Mouse (Mus musculus) spleen, adult 12 weeks (tissue): ENCODE data around the gene Med13l.
A peak's percentile ranks its signal among the peaks of the same experiment; 100 is the strongest.

Experiments
- DNase-seq: peaks from one replicate; pipeline ENCODE4 v3.0.0; 2022; ENCODE audit warnings: low spot score

Gene Med13l

DNA sequence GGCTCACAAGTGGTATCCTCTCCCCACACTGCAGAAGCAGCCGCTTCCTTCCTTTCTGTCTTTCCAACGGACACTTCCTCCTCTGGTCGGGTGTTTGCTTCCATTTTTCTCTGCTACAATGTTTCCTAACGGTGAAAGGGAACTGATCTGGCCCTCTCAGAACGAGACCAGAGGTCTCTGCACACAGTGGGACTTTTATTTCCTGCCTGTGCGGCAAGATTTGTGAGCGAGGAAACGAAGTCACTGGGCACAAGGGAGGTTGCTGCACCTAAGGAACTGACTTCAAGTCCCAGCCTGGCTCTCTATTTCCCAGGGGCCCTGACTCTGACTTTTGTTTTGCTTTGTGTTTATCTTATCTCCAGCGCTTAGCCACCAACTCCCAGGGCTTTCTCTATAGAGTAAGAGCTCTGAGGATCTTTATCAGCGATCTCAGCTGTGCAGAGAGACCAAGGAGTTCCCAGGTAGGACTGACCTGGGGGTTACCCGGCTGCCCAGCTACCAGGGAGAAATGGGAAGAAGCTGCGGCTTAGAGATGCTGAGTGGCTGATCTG, 4.0 kb upstream of the Med13l start:
- DNase-seq, result no peak

DNA sequence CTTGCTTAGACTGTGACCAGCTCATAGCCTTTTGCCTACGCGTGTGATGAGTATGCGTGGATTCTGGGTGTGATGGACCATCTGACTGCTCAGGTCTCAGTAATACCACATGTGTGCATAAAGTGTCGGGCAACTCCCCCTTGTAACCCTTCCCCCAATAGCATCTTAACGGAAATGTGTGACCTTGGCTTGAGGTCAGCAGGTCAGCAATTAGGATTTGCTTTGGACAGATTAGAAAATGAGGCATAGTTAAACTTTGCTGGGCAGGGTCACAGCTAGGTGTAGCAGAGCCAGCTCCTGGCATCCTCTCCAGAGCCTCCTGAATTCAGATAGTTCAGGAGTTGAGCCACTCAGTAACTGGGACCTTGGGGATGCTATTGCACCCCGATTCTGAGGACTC, 1.6 kb upstream of the Med13l start:
- no peak for DNase-seq

DNA sequence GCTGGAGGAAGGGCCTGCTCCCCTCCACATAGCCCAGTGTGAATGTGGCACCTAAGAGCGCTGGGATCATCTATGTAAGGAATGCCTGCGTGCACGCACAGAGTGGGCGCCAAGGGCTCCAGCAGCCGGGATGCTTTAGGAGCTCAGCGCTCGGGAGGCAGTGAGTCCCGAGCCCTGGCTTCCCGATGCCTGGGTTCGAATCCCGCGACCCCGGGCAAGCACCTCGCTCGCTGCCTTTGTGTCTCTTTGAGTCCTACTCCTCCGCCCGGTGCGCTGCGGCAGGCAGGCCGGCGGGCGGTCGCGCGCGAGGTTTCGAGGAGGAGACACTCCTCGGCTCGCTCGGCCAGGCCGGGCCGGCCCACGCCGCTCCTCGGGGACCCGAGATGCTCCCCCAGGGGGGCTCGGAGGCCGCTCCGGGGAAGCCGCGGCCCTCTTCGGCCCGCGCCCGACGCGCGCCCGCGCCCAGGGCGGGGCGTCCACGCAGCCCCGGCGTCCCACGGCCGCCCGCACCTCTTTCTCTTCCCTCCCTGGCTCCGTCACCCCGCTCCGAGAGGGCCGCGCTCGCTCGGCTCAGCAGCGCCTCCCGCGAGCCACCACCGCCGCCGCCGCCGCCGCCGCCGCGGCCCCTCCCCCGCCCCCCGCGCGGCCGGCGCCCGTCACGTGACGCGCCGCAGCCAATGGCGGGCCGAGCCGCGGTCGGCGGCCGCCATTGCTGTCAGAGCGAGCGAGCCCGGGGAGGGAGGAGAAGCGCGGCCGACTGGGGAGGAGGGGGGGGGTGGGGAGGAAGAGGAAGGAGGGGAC, 695 bp upstream of the Med13l start:
- DNase-seq, result peak; percentile 81

DNA sequence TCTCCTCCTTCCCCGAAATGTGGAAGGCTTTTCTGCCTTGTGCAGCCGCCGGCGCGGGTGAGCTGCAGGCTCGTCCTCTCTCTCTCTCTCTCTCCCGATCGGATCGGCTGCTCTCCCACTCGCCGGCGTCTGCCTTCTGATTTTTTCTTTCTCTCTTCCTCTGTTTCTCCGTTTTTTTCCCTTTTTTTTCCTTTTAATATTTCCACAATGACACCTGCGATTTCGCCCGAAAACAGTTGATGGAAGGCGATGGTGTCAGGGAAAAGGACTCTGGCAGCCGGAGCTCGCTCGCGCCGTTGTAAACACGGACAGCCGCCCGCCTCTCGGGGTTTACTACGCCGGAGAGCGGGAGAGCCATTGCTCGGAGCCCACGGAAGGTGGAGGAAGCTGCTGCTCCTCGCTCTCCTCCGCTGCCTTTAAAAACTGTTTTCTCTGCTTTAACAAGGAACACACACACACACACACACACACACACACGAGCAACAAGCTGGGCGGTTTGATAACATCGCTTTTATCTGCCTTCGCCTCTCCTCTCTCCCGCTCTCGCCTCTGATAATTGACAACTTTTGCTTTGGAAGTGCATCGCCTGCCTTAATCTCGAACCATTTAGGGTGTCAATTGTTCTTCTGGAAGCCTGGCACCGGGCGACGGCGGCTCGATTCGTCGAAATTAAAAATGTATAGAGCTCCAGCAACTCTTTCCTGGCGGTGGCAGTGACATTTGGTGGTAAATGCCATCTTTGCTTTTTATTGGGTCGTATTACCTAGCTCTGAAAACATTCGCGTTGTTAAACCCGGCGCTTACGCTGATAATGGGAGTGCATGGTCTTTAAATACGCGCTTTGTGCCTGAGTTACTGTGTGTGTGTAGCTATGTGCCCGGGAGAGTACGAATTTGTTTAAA, 858 bp downstream of the Med13l start:
- DNase-seq, result peak; percentile 49

DNA sequence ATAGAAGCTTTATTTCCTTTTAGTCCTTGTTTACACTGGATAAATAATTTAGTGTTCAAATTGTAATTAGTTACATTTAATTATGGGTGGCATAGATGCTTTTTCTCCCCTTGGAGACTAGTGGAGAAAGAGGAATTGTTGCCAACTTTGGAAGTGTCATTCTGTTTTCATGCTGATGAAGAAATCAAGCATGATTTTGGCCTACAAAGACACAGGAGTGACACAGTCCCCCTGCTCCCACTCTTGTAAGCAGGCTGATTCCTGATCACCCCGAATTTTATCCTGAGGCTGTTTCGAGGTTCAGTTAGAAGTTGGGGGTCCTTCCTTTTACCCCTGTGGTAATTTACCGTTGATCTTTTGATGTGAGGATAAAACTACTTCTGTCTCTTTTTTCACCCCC, 1.7 kb downstream of the Med13l start:
- DNase-seq, result no peak

DNA sequence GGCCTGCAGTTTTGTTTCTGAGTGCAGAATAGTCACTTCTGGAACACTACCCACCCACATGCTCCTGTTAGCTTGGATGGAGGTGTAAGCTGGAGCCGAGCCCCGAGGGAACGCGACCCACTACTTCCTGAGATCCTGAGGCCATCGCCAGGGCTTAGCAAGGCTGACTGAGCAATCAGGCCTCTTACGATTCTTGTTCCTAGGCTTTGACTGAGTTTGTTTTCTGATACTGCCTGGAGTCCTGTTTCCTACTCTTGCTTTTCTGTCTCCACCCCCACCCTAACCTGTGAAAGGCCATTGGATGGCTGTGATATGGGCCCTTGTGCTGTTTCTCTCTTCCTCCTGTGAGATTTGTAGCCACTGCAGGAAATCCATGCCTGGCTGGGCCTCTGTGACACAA, 3.1 kb downstream of the Med13l start:
- no peak for DNase-seq

DNA sequence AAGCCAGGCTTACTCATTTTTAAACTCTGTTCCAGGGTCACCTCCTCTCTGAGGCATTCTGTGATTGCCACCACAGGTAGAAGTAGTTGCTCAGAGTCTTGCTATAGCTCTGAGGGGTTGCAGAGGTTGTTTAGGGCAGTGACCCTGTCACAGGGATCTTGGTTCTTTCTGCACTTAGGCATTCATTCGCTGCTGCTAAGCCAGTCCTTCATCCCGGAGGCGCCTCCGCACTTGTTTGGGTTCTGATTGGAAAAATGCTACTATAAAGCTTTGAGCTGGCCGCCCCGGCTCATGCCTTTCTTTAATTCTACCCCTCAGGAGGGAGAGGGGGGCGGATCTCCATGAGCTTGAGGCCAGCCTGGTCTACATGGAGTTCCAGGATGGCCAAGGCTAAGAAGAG, 6.9 kb downstream of the Med13l start:
- DNase-seq, result no peak

DNA sequence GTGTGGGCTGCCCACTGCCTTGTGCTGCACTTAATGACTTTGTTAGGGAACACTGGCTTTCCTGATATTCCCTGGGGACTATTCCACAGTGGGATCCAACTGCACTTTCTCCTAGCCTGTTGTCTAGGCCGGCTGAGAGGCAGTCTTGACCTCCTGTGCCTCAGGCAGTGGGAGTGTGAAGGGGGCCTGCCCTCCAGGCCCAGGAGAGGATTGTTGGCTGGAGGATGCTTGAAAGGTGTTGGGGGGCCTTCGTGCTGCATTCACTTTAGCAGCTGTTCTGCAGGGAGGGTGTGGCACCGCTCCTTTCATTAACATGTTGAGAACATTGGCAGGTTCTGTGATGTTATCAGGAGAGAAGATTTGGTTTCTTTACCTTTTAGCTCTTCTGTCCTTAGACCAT, 8.5 kb downstream of the Med13l start:
- DNase-seq, result no peak

DNA sequence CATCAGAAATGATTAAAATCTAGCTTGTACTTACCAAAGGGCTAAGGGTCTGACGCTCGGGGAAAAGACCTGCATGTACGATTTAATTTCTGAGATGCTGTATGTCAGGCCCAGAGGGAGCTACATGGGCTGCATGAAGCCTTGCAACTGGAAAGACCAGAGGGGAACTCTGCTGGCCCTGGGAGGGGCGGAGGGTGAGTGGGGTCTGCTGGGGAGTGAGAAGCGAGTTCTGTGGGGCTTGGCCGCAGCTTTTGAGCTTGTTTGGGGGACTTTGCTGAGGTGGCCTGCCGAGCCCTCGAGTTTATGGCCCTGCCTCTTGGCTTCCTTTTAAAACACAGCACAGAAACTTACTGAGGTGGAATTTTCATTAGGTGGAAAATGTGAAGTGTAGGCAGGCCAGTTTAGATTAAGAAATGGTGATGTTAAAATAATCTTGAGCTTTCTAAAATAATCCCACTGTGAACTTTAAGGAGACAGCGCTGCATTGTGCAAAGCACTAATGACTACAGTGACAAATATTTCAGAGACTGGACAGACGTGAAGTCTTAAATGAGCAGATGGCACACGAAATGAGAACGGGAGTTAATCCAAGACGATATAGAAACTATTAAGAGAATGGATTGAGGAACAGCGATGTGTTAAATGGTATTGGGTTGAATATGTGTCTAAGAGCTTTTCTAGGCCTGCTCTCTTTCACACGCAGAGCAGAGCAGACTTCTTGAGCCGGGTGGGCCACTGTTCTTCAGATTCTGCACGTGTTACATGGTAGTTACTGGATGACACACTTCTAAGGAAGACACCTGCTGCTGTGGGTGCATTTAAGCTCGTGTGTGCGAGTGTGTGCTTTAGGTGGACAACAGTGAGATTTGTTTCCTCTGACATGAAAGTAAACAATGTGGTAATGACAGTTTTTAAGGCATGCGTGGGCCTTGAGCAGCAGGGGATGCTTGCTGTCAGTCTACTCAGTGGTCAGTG, 9.4 kb downstream of the Med13l start:
- DNase-seq, result no peak

DNA sequence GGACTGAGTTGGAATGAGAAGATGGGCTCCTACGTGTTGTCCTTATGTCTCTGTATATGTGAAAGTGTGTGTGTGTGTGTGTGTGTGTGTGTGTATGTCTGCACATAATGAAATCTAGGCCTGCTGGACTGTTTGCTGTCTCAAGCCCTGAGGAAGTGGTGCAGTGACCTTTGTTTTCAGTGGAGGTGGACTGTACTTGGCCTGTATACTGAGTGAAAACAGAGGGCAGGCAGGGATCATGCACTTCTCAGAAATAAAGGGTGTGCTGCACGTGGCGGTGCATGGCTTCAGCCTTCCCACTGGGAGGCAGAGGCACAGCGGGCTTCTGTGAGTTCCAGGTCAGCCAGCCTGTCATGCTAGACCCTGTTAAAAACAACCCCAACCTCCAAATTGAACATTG, 11.0 kb downstream of the Med13l start:
- no peak for DNase-seq

DNA sequence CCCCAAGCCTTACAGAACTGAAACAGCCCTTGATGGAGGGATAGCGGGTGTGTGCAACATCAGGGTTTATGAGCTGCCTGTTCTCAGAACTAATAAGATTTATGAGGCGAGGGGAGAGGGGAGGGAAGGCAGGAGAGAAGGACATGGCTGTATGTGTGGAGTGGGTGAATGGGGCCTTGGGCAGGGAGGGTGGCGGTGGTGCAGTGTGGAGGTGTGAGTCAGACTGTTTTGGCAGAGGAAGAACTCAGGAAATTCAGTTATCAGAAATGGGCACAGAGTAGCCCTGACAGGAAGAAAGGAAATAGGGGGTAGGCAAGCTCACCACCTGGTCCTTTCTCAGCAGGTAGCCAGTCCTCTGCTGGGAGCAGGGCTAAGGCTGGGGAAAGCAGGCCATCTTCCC, 13.8 kb downstream of the Med13l start:
- DNase-seq, result no peak

DNA sequence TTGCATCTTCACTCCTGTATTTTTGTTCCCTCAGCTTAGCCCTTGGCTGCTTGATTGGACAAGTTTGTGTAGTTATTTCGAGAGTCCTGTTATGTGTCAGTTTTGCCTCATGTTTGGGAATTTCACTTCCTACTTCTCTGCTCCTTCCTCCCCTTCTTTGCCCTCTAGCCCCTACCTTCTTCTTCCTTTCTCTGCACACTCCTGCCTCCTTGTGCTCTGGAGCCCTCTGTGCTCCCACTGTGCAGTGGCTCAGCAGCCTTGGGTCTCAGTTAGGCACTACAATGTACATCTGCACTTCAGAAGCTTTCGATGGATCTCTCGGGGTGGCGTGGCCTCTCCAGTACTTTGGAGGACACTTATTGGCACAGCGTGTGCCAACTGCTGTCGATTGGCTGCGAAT, 14.5 kb downstream of the Med13l start:
- no peak for DNase-seq

DNA sequence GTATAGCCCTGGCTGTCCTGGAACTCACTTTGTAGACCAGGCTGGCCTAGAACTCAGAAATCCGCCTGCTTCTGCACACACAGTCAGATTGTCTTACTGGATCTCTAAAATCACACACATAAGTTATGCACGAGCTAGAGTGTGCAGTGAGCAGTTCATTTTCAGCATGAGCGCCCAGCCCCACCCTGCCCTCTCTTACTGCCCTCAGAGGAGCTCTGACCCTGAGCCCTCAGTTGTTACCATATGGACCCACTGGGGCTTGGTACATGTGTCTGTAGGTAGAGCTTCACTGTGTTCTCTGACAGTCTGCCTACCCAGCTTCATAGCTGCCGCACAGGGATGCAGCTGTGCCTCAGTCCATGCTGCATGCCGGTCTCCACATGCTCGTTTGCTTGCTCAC, 15.4 kb downstream of the Med13l start:
- DNase-seq, result no peak

DNA sequence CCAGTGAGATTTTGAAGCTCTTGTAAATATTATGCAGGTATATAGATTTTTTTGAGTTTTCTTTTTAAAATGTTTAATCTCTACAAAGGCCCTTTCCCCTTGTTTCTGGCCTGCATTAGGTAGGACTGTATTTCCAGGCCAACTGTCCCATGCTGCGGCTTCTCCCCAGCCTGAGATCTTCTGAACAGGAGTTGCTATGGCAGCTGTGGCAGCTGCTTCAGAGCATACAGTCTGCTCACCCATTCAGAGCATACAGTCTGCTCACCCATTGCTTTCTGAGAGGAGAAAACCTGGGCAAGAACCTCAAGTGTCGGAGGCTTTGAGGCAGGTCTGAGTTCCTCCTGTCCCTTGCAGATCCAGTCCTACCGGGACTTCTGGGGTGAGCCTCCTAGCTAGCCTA, 16.3 kb downstream of the Med13l start:
- DNase-seq, result no peak

DNA sequence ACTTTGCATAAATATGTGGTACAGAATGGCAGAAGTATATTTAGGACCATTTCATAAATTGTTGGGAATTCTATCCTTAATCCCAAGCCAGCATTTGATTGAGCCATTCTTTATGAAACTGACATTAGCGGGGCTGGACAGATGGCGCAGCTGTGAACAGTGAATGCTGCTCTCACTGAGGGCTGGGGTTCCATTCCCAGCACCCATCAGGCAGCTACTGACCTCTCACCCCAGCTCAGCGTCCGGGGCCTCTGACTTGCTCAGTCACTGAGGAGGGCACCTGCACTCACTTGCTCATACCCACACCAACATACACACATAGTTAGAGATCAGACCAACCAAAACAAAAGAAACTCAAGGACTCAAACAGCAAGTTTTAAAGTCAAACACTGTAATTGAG, 24.9 kb downstream of the Med13l start:
- DNase-seq, result no peak

DNA sequence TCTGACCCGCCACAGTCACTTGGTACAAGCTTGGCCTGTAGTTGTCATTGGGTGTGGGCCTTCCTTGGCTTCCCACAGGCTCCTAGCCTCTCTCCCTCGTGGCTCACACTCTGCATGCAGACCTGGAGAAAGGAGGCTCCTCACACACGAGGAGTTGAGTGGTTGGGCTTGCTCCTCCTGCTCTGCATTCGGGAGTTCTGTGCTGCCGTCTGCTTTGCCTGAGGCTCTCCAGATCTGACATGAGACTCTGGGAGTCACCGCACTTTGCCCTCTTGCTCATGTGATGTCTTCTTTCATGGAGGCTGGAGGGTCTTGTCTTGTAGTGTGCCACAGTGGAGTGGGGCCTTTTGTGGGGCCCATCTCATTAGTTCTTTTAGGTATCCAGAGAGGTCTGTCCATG, 26.1 kb downstream of the Med13l start:
- no peak for DNase-seq

DNA sequence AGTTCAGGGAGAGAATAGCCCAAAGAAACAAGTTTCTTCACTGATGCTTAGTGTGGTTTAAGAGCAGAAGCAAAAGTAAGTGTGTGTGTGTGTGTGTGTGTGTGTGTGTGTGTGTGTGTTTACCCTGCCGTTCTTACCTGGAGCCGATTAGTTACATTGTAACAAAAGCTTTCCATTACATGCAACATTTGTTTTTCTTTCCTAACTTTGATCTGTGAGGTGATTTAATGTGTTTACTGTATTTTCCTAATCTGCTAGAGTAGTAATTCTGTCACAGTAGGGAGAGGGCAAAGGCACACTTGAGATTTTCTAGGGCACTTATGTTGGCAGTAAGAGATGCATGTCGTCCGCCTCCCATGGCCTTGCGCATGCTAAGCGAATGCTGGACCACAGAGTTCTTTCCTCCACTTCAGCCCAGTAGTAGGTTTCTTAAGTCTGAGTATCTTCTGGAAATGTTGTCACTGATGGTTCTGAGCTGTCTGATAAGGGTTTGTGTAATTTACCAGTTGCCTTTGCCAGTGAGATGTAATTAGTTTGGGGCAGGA, 28.0 kb downstream of the Med13l start:
- no peak for DNase-seq

DNA sequence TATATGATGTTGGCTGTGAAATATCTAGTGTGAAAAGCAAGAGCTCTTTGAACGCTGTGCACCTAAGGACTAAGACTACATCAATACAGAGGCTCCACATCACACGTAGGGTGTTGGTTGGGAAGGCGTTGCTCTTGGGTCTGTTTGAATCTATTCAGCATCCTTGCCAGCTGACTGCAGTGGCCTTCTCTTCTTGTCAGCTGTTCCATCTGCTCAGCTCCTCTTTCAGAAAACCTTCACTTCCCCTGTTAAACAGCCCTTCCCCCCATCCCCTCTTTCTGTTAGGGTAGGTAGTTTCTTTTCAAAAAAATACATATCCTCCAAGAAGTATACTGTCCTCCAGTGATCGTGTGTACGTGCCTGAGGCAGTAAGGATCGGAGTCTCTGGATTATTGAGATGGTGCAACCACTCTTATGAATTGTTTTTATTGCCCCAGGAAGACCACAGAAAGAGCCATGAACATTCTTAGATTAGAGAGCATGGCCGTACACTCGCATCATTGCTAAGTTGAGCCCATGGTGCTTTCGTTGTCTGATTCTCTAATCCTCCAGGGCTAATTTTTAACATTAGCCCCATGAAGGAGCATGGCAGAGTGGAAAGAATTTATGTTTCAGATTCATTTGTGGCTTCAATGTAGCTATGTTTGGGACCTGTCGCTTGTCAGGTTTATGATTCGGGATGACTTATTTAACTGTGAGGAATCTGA, 28.9 kb downstream of the Med13l start:
- no peak for DNase-seq

DNA sequence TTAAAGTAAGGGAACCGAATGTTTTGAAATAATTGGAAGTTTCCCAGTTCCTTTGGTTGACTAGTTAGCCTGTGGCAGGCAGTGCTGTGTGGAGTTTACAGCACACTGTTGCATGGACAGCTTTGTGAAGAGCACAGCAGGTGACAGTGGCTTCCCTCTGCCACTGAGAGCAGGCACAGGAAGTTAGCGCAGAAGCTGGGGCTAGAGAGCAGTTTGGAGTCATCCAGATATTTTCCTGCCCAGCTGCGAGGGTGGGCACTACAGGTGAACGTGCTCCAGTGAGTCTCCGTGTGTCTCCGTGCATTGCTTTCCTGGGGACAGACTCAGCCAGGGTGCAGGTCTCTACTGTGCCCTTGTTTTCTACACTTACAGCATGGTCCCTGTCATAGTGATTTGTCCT, 30.4 kb downstream of the Med13l start:
- DNase-seq, result no peak

DNA sequence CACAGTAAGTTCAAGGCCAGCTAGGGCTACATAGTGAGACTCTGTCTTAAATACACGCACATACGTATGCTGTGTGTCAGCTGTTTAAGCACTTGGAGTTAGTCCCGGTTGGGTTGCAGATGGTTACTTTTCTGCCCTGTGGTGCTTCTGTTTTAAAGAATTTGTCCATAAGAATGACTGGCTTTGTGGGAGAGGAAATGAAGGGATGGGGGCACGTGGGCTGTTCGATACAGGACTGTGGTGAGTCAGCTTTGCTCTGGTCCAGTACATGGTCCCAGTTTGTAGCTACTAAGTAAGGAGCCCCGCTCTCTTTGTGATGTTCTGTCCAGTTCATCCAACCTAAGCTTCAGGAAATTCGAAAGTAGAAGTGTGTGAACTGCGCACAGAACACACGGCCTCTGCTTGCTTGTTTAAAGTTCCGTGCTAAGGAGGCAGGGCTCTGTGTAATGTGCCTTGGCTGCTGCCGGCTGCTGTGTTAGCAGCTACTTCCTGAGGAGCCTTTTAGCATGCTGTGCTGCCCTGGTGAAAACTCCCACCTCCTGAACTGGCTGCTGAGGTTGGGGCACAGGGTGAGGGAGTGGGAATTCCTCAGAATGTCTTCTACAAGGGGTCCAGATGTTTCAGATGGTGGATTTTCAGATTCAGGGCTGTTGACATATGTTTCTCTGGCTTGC, 31.5 kb downstream of the Med13l start:
- DNase-seq, result no peak
